Mouse (Mus musculus) erythroblast, embryonic 14.5 days (primary cell): ENCODE data around the gene Sfxn5.

ENCODE experiments used
- GATA1 ChIP-seq: IDR thresholded peaks from 2 replicates; pipeline ENCODE4 v1.6.1; 2012; ENCODE audit warnings: low read length, inconsistent platforms, mixed read lengths
- TAL1 ChIP-seq: IDR thresholded peaks from 3 replicates; pipeline ENCODE4 v1.6.1; 2012; ENCODE audit warnings: low read length, inconsistent platforms, mixed read lengths

GRCm38 (mm10) chr6:85286283-85287047, 46.8 kb downstream of the Sfxn5 start:
- TF ChIP-seq GATA1 (no peak), TAL1 (no peak)
